Comparison of ENCODE assay signal across 9 mouse cellular contexts in genomic region chr1:85852996-85853689, GRCm38 (mm10). TPM values are rescaled to one million over a fixed set of nuclear protein-coding genes. Genes with fewer than 3 reads are reported as not detected.
DNase-seq lines count a peak whose midpoint lies in the region; ATAC-seq and TF ChIP-seq lines count a peak whose summit lies in the region.
"Had no signal": no experiment of that assay in that cellular context is flagged by ENCODE, and none has a peak within 500 bp of the region (broad histone marks: within the 10 kb centered on the region; RNA-seq: fewer than 3 reads in every experiment).

No protein-coding gene starts in this region.

- no peaks in the 10 kb centered on the region for H3K27me3 ChIP-seq in CH12.LX (replicated peaks)
- H3K27me3 ChIP-seq in heart, embryonic 14.5 days (ENCODE audit: control insufficient read depth, insufficient read depth, low read length) = no peaks in the 10 kb centered on the region
- H3K27me3 ChIP-seq in liver, embryonic 12.5 days (replicated peaks) = no peaks in the 10 kb centered on the region
- no peaks in the 10 kb centered on the region for H3K27me3 ChIP-seq in stomach, postnatal 0 days (ENCODE audit: control insufficient read depth, insufficient read depth, low read length)
- H3K27me3 ChIP-seq: heart, embryonic 15.5 days had no signal

- peak; percentile 82 for DNase-seq in CH12.LX (ENCODE audit: extremely low read depth)
- DNase-seq in brain, embryonic 18.5 days (ENCODE audit: low read depth, low spot score) = peak; percentile 36
- DNase-seq in fibroblast of lung, adult 2 months (ENCODE audit: low read depth) = peak; percentile 35
- DNase-seq in kidney, postnatal 14 days = peak; percentile 75
- peak; percentile 55 for DNase-seq in neural tube, embryonic 10.5 days (ENCODE audit: extremely low spot score, low spot score)
- DNase-seq in stomach, postnatal 0 days (ENCODE audit: low spot score) = peak; percentile 74

- in situ Hi-C loops in CH12.LX (cut with MboI; ENCODE audit: low pct_ligation_motif_present, low pct_unique_long_range_greater_than_20kb, low sequenced_read_pairs) = loop anchor here (5.0 kb wide), 3 partner anchors 39 to 154 kb away; partner anchors contain the start of gene Itm2c

- H3K36me3 ChIP-seq in CH12.LX (replicated peaks in 1 of 2; ENCODE audit: control insufficient read depth in 1 of 2, insufficient read depth in 1 of 2, low read length in 1 of 2) = peaks cover 24 to 59% of the 10 kb centered on the region in 2 experiments
- peaks cover 47% of the 10 kb centered on the region for H3K36me3 ChIP-seq in heart, embryonic 14.5 days (ENCODE audit: control insufficient read depth, insufficient read depth, low read length)
- peaks cover 46% of the 10 kb centered on the region for H3K36me3 ChIP-seq in liver, embryonic 12.5 days
- peaks cover 15% of the 10 kb centered on the region for H3K36me3 ChIP-seq in stomach, postnatal 0 days (ENCODE audit: control insufficient read depth, insufficient read depth, low read length)

- no peak overlapping the region for H3K27ac ChIP-seq in CH12.LX (ENCODE audit: insufficient read depth, low read depth)
- no peak overlapping the region for H3K27ac ChIP-seq in heart, embryonic 14.5 days (replicated peaks in 1 of 2; ENCODE audit: control insufficient read depth in 1 of 2, insufficient read depth in 1 of 2, low read depth in 2 of 2, low read length in 2 of 2)
- H3K27ac ChIP-seq in liver, embryonic 12.5 days = no peak overlapping the region
- H3K27ac ChIP-seq in stomach, postnatal 0 days (replicated peaks) = no peak overlapping the region
- H3K27ac ChIP-seq: heart, embryonic 15.5 days had no signal

- TF ChIP-seq RAD21 in CH12.LX (IDR thresholded peaks at IDR 0.05; ENCODE audit: low read depth, low read length) = peak; percentile 97

- dilution Hi-C loops in CH12.LX (cut with MboI; ENCODE audit: extremely low pct_ligation_motif_present, extremely low pct_unique_long_range_greater_than_20kb, low sequenced_read_pairs) = no loop called here

- peak; percentile 73 to 100 for TF ChIP-seq CTCF in CH12.LX (conservative IDR thresholded peaks at IDR 0.05 in 1 of 2, IDR thresholded peaks at IDR 0.05 in 1 of 2; ENCODE audit: low read depth in 2 of 2, low read length in 2 of 2)
- TF ChIP-seq CTCF in stomach, postnatal 0 days (IDR thresholded peaks at IDR 0.05; ENCODE audit: low read depth) = peak; percentile 100

- H3K79me2 ChIP-seq in CH12.LX (replicated peaks; ENCODE audit: control insufficient read depth, extremely low read depth, insufficient read depth, poor library complexity, severe bottlenecking) = no peaks in the 10 kb centered on the region

- H3K4me3 ChIP-seq in CH12.LX (replicated peaks in 1 of 3; ENCODE audit: low read depth in 2 of 3, low read length in 2 of 3, poor library complexity in 1 of 3) = no peak overlapping the region
- no peak overlapping the region for H3K4me3 ChIP-seq in heart, embryonic 14.5 days (ENCODE audit: control insufficient read depth in 1 of 2, insufficient read depth in 1 of 2, low read depth in 1 of 2, low read length in 2 of 2)
- H3K4me3 ChIP-seq in liver, embryonic 12.5 days = no peak overlapping the region
- H3K4me3 ChIP-seq in stomach, postnatal 0 days (ENCODE audit: low read depth, low read length) = no peak overlapping the region
- H3K4me3 ChIP-seq: heart, embryonic 15.5 days had no signal

- H3K4me1 ChIP-seq in CH12.LX (ENCODE audit: control insufficient read depth in 1 of 2, insufficient read depth in 2 of 2) = peaks cover 0 to 22% of the 10 kb centered on the region in 2 experiments; a peak in 2 of 4 replicates
- peaks cover 2 to 25% of the 10 kb centered on the region in 2 experiments; a peak in 3 of 4 replicates for H3K4me1 ChIP-seq in heart, embryonic 14.5 days (ENCODE audit: control insufficient read depth in 2 of 2, insufficient read depth in 2 of 2, low read length in 2 of 2)
- no peaks in the 10 kb centered on the region for H3K4me1 ChIP-seq in liver, embryonic 12.5 days
- no peaks in the 10 kb centered on the region for H3K4me1 ChIP-seq in stomach, postnatal 0 days (replicated peaks; ENCODE audit: control insufficient read depth, insufficient read depth)

- no peak overlapping the region for H3K4me2 ChIP-seq in CH12.LX (ENCODE audit: insufficient read depth, low read depth, poor library complexity, severe bottlenecking)
- no peak overlapping the region for H3K4me2 ChIP-seq in heart, embryonic 14.5 days (ENCODE audit: low read length)
- no peak overlapping the region for H3K4me2 ChIP-seq in liver, embryonic 12.5 days
- no peak overlapping the region for H3K4me2 ChIP-seq in stomach, postnatal 0 days (replicated peaks; ENCODE audit: low read depth)
- H3K4me2 ChIP-seq: heart, embryonic 15.5 days had no signal

- H3K9ac ChIP-seq in CH12.LX (ENCODE audit: insufficient read depth, low read depth) = no peak overlapping the region
- H3K9ac ChIP-seq in heart, embryonic 14.5 days (ENCODE audit: low read length) = no peak overlapping the region
- H3K9ac ChIP-seq in liver, embryonic 12.5 days = no peak overlapping the region
- H3K9ac ChIP-seq in stomach, postnatal 0 days (ENCODE audit: low read length) = no peak overlapping the region
- H3K9ac ChIP-seq: heart, embryonic 15.5 days had no signal

- TF ChIP-seq EP300 in CH12.LX (IDR thresholded peaks at IDR 0.05; ENCODE audit: low read length) = no peak
- no peak for TF ChIP-seq EP300 in stomach, postnatal 0 days (optimal IDR thresholded peaks at IDR 0.05)

- peak; percentile 38 for TF ChIP-seq POLR2A in CH12.LX (IDR thresholded peaks at IDR 0.05; ENCODE audit: low read depth, low read length)

- ATAC-seq in heart, embryonic 14.5 days (ENCODE audit: insufficient number of reproducible peaks, insufficient read depth, low FRiP score, low read depth) = 0 out of 2 replicates have a peak, but pooled peaks have one; percentile 43
- peak; percentile 68 for ATAC-seq in liver, embryonic 12.5 days
- ATAC-seq in stomach, postnatal 0 days (ENCODE audit: low FRiP score, low TSS enrichment) = peak; percentile 76

- 65% methylated on average over 2 of the region's 2 CpGs for WGBS in heart, embryonic 14.5 days
- 56% methylated on average over 2 of the region's 2 CpGs for WGBS in liver, embryonic 12.5 days (ENCODE audit: insufficient replicate concordance)
- 69% methylated on average over 2 of the region's 2 CpGs for WGBS in stomach, postnatal 0 days

- no peaks in the 10 kb centered on the region for H3K9me3 ChIP-seq in CH12.LX (replicated peaks; ENCODE audit: low read length)
- no peaks in the 10 kb centered on the region for H3K9me3 ChIP-seq in heart, embryonic 14.5 days (ENCODE audit: control insufficient read depth, low read length)
- no peaks in the 10 kb centered on the region for H3K9me3 ChIP-seq in liver, embryonic 12.5 days (replicated peaks)
- H3K9me3 ChIP-seq in stomach, postnatal 0 days (ENCODE audit: control insufficient read depth, low read length) = no peaks in the 10 kb centered on the region
- H3K9me3 ChIP-seq: heart, embryonic 15.5 days had no signal

TF ChIP-seq in CH12.LX, 34 proteins besides CTCF, POLR2A, EP300 and RAD21:
- no peak for TF ChIP-seq MAX (IDR thresholded peaks at IDR 0.05; ENCODE audit: low read length)
- no peak for TF ChIP-seq TCF12 (IDR thresholded peaks at IDR 0.05; ENCODE audit: low read depth, low read length)
- TF ChIP-seq GABPA (IDR thresholded peaks at IDR 0.05; ENCODE audit: insufficient replicate concordance, low read depth, low read length) = no peak
- no peak for TF ChIP-seq MAZ (IDR thresholded peaks at IDR 0.05; ENCODE audit: low read depth, low read length)
- no peak for TF ChIP-seq MAFK (IDR thresholded peaks at IDR 0.05; ENCODE audit: insufficient replicate concordance, low read length)
- TF ChIP-seq IRF4 (IDR thresholded peaks at IDR 0.05; ENCODE audit: low read depth, low read length) = peak; percentile 11; the same call in 1 of the 2 replicates
- TF ChIP-seq CHD2 (IDR thresholded peaks at IDR 0.05; ENCODE audit: low read length) = no peak
- peak; percentile 50 for TF ChIP-seq ZMIZ1 (IDR thresholded peaks at IDR 0.05; ENCODE audit: low read depth, low read length)
- 0 out of 2 replicates have a peak, but pooled peaks have one; percentile 34 for TF ChIP-seq JUND (conservative IDR thresholded peaks at IDR 0.05; ENCODE audit: low read depth, low read length)
- TF ChIP-seq BHLHE40 (IDR thresholded peaks at IDR 0.05; ENCODE audit: low read depth, low read length) = no peak
- peak; percentile 75; the same call in 1 of the 2 replicates for TF ChIP-seq SIN3A (IDR thresholded peaks at IDR 0.05; ENCODE audit: low read length)
- TF ChIP-seq ZNF384 (IDR thresholded peaks at IDR 0.05; ENCODE audit: low read depth, low read length) = peak; percentile 44; the same call in 1 of the 2 replicates
- TF ChIP-seq HCFC1 (IDR thresholded peaks at IDR 0.05; ENCODE audit: low read depth, low read length) = no peak
- no peak for TF ChIP-seq MEF2A (IDR thresholded peaks at IDR 0.05; ENCODE audit: borderline replicate concordance, low read depth, low read length)
- peak; percentile 91; the same call in 1 of the 2 replicates for TF ChIP-seq NELFE (IDR thresholded peaks at IDR 0.05; ENCODE audit: low read depth, low read length)
- TF ChIP-seq ZC3H11A (IDR thresholded peaks at IDR 0.05; ENCODE audit: low read depth, low read length) = peak; percentile 91
- TF ChIP-seq SMC3 (IDR thresholded peaks at IDR 0.05; ENCODE audit: low read depth, low read length) = peak; percentile 99
- TF ChIP-seq POLR2AphosphoS2 (IDR thresholded peaks at IDR 0.05; ENCODE audit: low read depth, low read length) = peak; percentile 61

RNA-seq across cellular contexts. Expression of gene Itm2c, which starts 40.9 kb away (rescaled TPM):
- total RNA-seq in CH12.LX (2012; rRNA removed) (83.3 and 107 TPM in 2 replicates), CH12.LX (2014; rRNA removed) (87.9 and 96.2 TPM in 2 replicates)
- 72.1 and 76.6 TPM in 2 replicates for polyA plus RNA-seq in CH12.LX (2012; ENCODE audit: insufficient read length, low read depth)
- polyA plus RNA-seq in heart, embryonic 14.5 days (2014; fragmentation: Nextera tagmentation; extraction: Ambion mirVana) = 129 and 189 TPM in 2 replicates
- 41.3 and 42.3 TPM in 2 replicates for polyA plus RNA-seq in liver, embryonic 12.5 days (2016; fragmentation: Nextera tagmentation; extraction: Ambion mirVana)
- 134 and 147 TPM in 2 replicates for polyA plus RNA-seq in stomach, postnatal 0 days (2015; fragmentation: Nextera tagmentation; extraction: Ambion mirVana)

RNA-seq across cellular contexts. Expression of gene Cab39, which starts 59.9 kb away (rescaled TPM):
- total RNA-seq in CH12.LX (2012; rRNA removed) = 90.2 and 101 TPM in 2 replicates
- 239 and 263 TPM in 2 replicates for total RNA-seq in CH12.LX (2014; rRNA removed)
- 98.4 and 111 TPM in 2 replicates for polyA plus RNA-seq in CH12.LX (2012; ENCODE audit: insufficient read length, low read depth)
- polyA plus RNA-seq in heart, embryonic 14.5 days (2014; fragmentation: Nextera tagmentation; extraction: Ambion mirVana) = 39.7 and 41.4 TPM in 2 replicates
- polyA plus RNA-seq in liver, embryonic 12.5 days (2016; fragmentation: Nextera tagmentation; extraction: Ambion mirVana) = 25.3 and 25.9 TPM in 2 replicates
- polyA plus RNA-seq in stomach, postnatal 0 days (2015; fragmentation: Nextera tagmentation; extraction: Ambion mirVana) = 29.0 and 33.3 TPM in 2 replicates
